Mouse (Mus musculus) midbrain, embryonic 10.5 days (tissue): ENCODE results near the gene Ryr3. TPM values are rescaled to one million over a fixed set of nuclear protein-coding genes. Genes with fewer than 3 reads are reported as not detected.
"Not testable (repeated sequence)": the region's sequence is repeated elsewhere in the genome, so short reads cannot be mapped to it uniquely, and the experiment has no call there.

Experiments used
- DNase-seq: peaks from one replicate; pipeline ENCODE4 v3.0.0-alpha.2; 2017; ENCODE audit warnings: low spot score
- H3K27ac ChIP-seq: fragments of 300-500 bp; sonication (generic); replicated peaks from 2 replicates; pipeline ENCODE4 v1.5.1; 2016; ENCODE audit warnings: mild to moderate bottlenecking
- H3K27me3 ChIP-seq: fragments of 300-500 bp; sonication (generic); 2 replicates; pipeline ENCODE4 v1.6.1; 2016; ENCODE audit warnings: low read depth, mild to moderate bottlenecking; ENCODE audit not compliant: poor library complexity, severe bottlenecking
- H3K36me3 ChIP-seq: fragments of 300-500 bp; sonication (generic); 2 replicates; pipeline ENCODE4 v1.6.1; 2016; ENCODE audit warnings: mild to moderate bottlenecking, moderate library complexity
- H3K4me1 ChIP-seq: fragments of 300-500 bp; sonication (generic); 2 replicates; pipeline ENCODE4 v1.6.1; 2016
- H3K4me3 ChIP-seq: fragments of 300-500 bp; sonication (generic); 2 replicates; pipeline ENCODE4 v1.5.1; 2016; ENCODE audit warnings: mild to moderate bottlenecking, moderate library complexity
- H3K9me3 ChIP-seq: fragments of 300-500 bp; sonication (generic); replicated peaks from 2 replicates; pipeline ENCODE4 v1.6.1; 2016; ENCODE audit warnings: mild to moderate bottlenecking
- WGBS: fragments of 180-500 bp; shearing (Covaris S2); methylation state at CpG from one replicate; pipeline ENCODE4 v1.1.7; 2016; 5-methylcytosine and 5-hydroxymethylcytosine counted together
- polyA plus RNA-seq: library from polyadenylated mRNA; unstranded; fragments of >200 nt; fragmentation: Nextera tagmentation; extraction: Ambion mirVana; gene quantifications from 2 replicates; pipeline ENCODE4 v1.2.1, GENCODE M21; 2016

Ryr3 gene
- polyA plus RNA-seq, 1 experiment from 2014 or later: 1.0 TPM

DNA sequence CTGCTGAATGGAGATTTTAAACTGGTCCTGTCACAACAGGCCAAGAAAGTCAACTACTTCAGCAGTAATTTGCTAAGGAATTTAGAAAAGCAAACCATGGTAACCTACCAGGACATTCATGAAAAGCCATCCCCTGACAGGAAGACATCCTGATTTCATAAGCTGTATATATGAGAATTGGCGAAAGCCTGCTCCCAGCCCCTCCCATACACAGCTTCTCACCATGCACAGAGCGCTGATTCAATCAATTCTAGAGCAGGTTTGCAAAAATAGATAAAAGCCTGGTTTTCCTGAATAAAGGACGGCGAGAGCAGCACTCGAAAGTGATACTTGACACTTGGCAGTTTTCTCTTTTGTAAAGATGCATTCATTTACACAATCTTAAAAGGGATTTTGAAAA lies 40.6 kb downstream of the Ryr3 start:
- H3K27ac ChIP-seq: no peak overlapping the region
- H3K27me3 ChIP-seq: no peaks in the 10 kb centered on the region
- no peak overlapping the region for H3K4me3 ChIP-seq
- H3K4me1 ChIP-seq: 0 out of 2 replicates have a peak, but pooled peaks cover 4% of the 10 kb centered on the region
- WGBS: 72% methylated on average over 5 of the region's 5 CpGs
- no peak for DNase-seq
- H3K9me3 ChIP-seq: no peaks in the 10 kb centered on the region
- no peaks in the 10 kb centered on the region for H3K36me3 ChIP-seq

DNA sequence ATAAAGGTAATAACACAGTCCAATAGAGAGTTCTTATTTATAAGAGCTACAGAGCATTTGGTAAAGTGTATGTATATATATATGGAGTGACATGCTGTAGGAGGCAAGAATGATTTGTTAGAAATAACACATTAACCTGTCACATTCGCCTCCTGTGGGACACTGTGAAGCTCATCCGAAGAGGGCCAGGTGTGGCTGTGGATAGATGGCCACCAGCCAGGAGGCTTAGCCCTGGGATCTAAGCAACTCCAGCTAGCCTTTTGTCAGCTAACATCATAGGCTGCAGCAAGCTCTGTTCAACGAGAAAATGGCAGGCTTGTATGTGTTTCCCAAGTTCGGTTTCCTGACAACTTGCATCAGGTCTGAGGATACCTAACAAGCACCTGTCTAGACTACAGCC lies 48.8 kb downstream of the Ryr3 start:
- no peak overlapping the region for H3K4me3 ChIP-seq
- H3K36me3 ChIP-seq: no peaks in the 10 kb centered on the region
- 87% methylated on average over 4 of the region's 4 CpGs for WGBS
- H3K27me3 ChIP-seq: no peaks in the 10 kb centered on the region
- no peaks in the 10 kb centered on the region for H3K4me1 ChIP-seq
- no peak for DNase-seq
- no peak overlapping the region for H3K27ac ChIP-seq
- no peaks in the 10 kb centered on the region for H3K9me3 ChIP-seq

GRCm38 (mm10) chr2:113161494-113161893 lies 55.4 kb downstream of the Ryr3 start:
- H3K4me1 ChIP-seq: no peaks in the 10 kb centered on the region
- H3K36me3 ChIP-seq: no peaks in the 10 kb centered on the region
- no peaks in the 10 kb centered on the region for H3K27me3 ChIP-seq
- no peak overlapping the region for H3K4me3 ChIP-seq
- H3K9me3 ChIP-seq: no peaks in the 10 kb centered on the region
- WGBS: 84% methylated on average over 5 of the region's 5 CpGs
- no peak overlapping the region for H3K27ac ChIP-seq
- no peak for DNase-seq

DNA sequence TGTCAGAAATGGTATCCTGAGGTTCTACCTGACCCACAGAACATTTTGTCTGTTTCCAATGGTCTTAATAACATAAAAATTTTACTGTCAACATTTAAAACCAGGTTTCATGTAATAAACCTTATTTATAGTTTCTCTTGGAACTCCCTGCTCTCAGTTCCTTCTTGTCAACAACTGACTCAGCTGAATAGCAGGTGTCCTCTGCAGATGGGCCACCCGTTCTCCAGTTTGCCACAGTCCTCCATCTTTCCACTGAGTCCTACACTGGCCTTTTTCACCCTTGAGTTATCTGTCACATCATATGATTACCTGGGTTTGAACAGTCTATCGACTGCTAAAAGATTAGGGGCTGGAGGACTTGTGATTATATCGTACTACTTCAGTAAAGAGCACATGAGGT lies 79.1 kb downstream of the Ryr3 start:
- Histone ChIP-seq H3K4me3 (no peak overlapping the region), H3K27me3 (no peaks in the 10 kb centered on the region), H3K27ac (no peak overlapping the region), H3K9me3 (no peaks in the 10 kb centered on the region), H3K4me1 (no peaks in the 10 kb centered on the region), H3K36me3 (no peaks in the 10 kb centered on the region)
- WGBS: 87% methylated on average over 3 of the region's 3 CpGs
- DNase-seq: no peak

DNA sequence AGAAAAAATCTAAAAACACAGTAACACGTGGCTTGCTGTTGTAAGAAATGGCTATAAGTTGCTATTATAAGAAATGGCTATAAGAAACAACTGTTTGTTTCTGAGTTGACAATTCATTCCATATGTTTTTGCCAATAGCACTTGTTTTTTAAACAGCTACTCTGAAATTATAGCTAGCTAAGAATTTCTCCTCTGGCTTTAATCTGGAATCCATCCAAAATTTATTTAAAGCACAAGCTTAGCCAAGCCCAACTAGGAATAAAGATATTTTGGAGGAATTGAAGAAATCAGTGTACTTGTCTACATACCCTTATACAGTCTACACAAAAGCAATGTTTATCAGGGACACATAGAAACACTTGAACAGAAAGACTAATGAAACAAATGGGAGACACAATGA lies 93.4 kb downstream of the Ryr3 start:
- DNase-seq: no peak
- Histone ChIP-seq H3K36me3 (no peaks in the 10 kb centered on the region), H3K9me3 (no peaks in the 10 kb centered on the region), H3K4me3 (no peak overlapping the region), H3K27ac (no peak overlapping the region), H3K4me1 (no peaks in the 10 kb centered on the region), H3K27me3 (no peaks in the 10 kb centered on the region)
- WGBS: 79% methylated on average over 1 of the region's 1 CpGs

- Histone ChIP-seq H3K4me1 (no peaks in the 10 kb centered on the region), H3K27me3 (no peaks in the 10 kb centered on the region), H3K36me3 (no peaks in the 10 kb centered on the region), H3K27ac (no peak overlapping the region), H3K4me3 (no peak overlapping the region), H3K9me3 (no peaks in the 10 kb centered on the region)
- WGBS: 93% methylated on average over 1 of the region's 1 CpGs
- DNase-seq: no peak
Observed at GRCm38 (mm10) chr2:113119080-113119479, 97.8 kb downstream of the Ryr3 start.

DNA sequence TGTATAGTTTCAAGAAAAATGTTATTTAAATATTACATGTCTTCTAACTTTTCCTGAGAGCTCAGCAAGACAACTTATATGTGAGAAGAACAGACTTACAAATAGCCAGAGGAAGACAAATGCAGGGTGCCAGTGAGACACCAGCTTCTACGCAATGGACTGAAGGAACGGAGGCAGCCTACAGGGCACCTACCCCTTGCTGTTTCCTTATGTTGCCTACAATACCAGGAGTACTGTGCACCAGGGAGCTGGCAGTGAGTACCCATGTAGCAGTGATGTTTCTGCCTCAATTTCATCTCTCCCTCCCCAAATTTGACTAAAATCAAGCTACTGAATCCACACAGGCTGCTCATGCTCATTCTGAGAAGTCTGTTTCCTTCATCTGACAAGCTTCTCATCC lies 100.1 kb downstream of the Ryr3 start:
- DNase-seq: no peak
- WGBS: 98% methylated on average over 2 of the region's 2 CpGs
- Histone ChIP-seq H3K36me3 (no peaks in the 10 kb centered on the region), H3K9me3 (no peaks in the 10 kb centered on the region), H3K4me3 (no peak overlapping the region), H3K27ac (no peak overlapping the region), H3K4me1 (no peaks in the 10 kb centered on the region), H3K27me3 (no peaks in the 10 kb centered on the region)

GRCm38 (mm10) chr2:113115897-113116283 lies 101.0 kb downstream of the Ryr3 start:
- 94% methylated on average over 4 of the region's 4 CpGs for WGBS
- no peak overlapping the region for H3K4me3 ChIP-seq
- H3K27ac ChIP-seq: no peak overlapping the region
- no peaks in the 10 kb centered on the region for H3K27me3 ChIP-seq
- H3K9me3 ChIP-seq: no peaks in the 10 kb centered on the region
- no peaks in the 10 kb centered on the region for H3K36me3 ChIP-seq
- H3K4me1 ChIP-seq: no peaks in the 10 kb centered on the region
- no peak for DNase-seq

GRCm38 (mm10) chr2:113115248-113115896 lies 101.5 kb downstream of the Ryr3 start:
- 86% methylated on average over 4 of the region's 4 CpGs for WGBS

GRCm38 (mm10) chr2:113104609-113105008 lies 112.3 kb downstream of the Ryr3 start:
- no peaks in the 10 kb centered on the region for H3K36me3 ChIP-seq
- no peaks in the 10 kb centered on the region for H3K4me1 ChIP-seq
- 90% methylated on average over 6 of the region's 6 CpGs for WGBS
- H3K27ac ChIP-seq: no peak overlapping the region
- H3K27me3 ChIP-seq: no peaks in the 10 kb centered on the region
- no peaks in the 10 kb centered on the region for H3K9me3 ChIP-seq
- DNase-seq: no peak
- no peak overlapping the region for H3K4me3 ChIP-seq

More at GRCm38 (mm10) chr2:113115248-113115896, 101.5 kb downstream of the Ryr3 start:
- Histone ChIP-seq H3K27me3 (no peaks in the 10 kb centered on the region), H3K4me1 (no peaks in the 10 kb centered on the region), H3K27ac (no peak overlapping the region), H3K4me3 (no peak overlapping the region), H3K36me3 (no peaks in the 10 kb centered on the region), H3K9me3 (no peaks in the 10 kb centered on the region)
- no peak for DNase-seq

DNA sequence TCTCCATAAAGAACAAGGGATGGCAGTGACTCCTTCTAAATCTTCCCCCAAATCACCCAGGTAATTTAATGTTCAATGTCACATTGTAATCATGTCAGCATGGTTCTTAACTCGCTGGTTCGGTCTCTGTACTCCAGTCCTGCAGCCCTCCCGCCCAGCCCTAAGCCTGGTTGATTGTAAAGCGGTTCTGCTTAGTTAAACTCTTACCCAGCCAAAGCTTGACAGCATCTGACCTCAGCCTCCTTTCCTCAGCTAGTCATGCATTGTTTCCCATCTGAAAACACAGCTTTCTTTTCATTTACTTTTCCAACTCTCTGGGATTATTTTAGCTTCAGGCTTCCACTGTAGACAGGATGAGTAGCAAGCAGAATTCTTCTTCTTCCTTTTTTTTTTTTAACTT lies 121.7 kb downstream of the Ryr3 start:
- H3K36me3 ChIP-seq: no peaks in the 10 kb centered on the region
- no peak overlapping the region for H3K4me3 ChIP-seq
- H3K9me3 ChIP-seq: no peaks in the 10 kb centered on the region
- H3K27ac ChIP-seq: no peak overlapping the region
- DNase-seq: no peak
- 75% methylated on average over 4 of the region's 4 CpGs for WGBS
- H3K27me3 ChIP-seq: no peaks in the 10 kb centered on the region
- H3K4me1 ChIP-seq: no peaks in the 10 kb centered on the region

DNA sequence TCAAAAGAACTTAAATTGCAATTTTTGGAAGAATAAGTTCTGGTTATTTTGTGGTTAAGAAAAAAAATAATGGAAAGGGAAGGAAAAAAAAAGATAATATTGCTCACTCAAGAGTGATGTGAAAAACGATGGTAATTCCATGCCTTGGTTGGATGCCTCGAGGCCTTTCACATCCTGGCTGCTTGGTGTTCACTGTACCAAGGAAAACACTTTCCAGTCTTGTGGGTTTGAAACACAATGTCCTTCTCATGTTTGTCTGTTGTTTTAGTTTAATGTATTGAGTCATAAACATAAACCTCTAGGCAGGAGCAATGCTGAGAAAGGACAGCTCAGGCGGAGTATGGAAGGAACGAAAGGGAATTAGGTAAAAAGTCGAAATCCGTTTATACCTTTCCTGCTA lies 122.8 kb downstream of the Ryr3 start:
- no peaks in the 10 kb centered on the region for H3K4me1 ChIP-seq
- no peaks in the 10 kb centered on the region for H3K27me3 ChIP-seq
- no peak for DNase-seq
- H3K4me3 ChIP-seq: no peak overlapping the region
- WGBS: 91% methylated on average over 6 of the region's 6 CpGs
- no peaks in the 10 kb centered on the region for H3K9me3 ChIP-seq
- no peaks in the 10 kb centered on the region for H3K36me3 ChIP-seq
- H3K27ac ChIP-seq: no peak overlapping the region

DNA sequence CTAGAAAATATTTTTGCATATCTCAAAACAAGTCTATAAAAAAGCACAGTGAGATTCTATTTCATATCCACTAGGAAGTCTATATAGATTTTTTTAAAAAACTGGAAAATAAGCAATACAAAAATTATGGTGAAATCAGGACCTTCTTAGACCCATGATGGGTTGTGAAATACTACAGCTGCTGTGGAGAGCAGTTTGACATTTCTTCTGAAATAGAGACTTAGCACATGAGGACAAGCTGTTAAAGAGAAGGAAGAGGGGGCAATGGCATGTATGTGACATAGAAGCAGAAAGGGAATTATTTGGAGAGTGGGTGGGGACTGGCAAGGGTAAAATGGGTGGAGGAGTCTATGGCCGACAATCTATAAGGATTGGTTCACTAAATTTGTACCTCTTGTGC lies 124.1 kb downstream of the Ryr3 start:
- Histone ChIP-seq H3K27me3 (no peaks in the 10 kb centered on the region), H3K9me3 (no peaks in the 10 kb centered on the region), H3K36me3 (no peaks in the 10 kb centered on the region), H3K27ac (no peak overlapping the region), H3K4me1 (no peaks in the 10 kb centered on the region), H3K4me3 (no peak overlapping the region)
- DNase-seq: no peak
- 100% methylated on average over 1 of the region's 1 CpGs for WGBS

DNA sequence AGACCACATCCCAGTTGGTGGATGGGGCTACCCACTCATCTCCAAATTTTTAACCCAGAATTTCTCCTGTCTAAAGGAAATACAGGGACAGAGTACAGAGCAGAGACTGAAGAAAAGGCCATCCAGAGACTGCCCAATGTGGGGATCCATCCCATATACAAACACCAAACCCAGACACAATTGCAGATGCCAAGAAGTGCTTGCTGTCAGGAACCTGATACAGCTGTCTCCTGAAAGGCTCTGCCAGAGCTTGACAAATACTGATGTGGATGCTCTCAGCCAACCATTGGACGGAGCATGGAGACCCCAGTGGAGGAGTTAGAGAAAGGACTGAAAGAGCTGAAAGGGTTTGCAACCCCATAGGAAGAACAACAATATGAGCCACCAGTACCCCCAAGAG lies 125.6 kb downstream of the Ryr3 start:
- H3K4me1 ChIP-seq, H3K4me3 ChIP-seq, H3K36me3 ChIP-seq, H3K9me3 ChIP-seq, H3K27ac ChIP-seq, H3K27me3 ChIP-seq, DNase-seq: not testable (repeated sequence)
- 94% methylated on average over 1 of the region's 1 CpGs for WGBS
